Mouse (Mus musculus): ENCODE measurements at regions not wholly inside any gene's neighbourhood (a gene's known extent, or its start where the extent isn't known, plus 50 kb on each side); places are given as distances from the start of the nearest gene placed in this dataset.

DNA sequence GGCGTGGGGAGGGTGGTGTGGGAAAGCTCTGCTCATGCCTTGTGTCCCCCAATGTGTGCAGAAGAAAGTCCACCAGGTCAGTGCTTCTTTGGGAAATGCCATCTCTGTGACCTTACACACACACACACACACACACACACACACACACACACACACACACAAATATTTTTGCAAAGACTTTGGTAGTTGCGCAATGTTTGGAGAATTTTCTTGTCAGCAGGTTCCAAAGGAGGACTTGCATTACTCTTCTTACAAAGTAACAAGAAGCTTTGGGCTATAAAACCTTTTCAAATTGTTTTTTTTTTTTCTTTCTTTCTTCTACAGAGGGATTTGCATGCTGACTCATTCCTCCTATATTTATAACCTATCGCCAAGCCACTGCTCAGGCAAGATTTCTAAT, 59.1 kb upstream of the Npvf start:
- no peak for DNase-seq (ENCODE audit: low spot score)

DNA sequence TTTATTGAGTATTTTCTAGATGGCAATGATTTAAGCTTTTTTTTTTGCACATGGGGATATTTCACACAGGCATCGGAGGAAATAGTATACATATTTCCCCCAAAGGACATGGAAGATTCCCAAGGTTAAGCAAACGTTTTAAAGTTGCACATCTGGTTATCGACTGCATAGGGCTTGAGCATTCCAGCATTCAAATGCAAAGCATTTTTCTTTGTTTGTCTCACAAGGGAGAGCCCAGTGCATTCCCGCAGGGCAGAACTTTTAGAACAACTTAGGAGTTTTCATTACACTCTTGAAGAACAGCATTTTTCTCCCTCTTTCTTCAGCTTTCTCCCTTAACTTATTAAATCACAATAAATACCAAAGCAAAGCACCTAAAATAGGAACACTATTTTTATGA, 64.4 kb upstream of the Npvf start:
- no peak for DNase-seq (ENCODE audit: low spot score)

DNA sequence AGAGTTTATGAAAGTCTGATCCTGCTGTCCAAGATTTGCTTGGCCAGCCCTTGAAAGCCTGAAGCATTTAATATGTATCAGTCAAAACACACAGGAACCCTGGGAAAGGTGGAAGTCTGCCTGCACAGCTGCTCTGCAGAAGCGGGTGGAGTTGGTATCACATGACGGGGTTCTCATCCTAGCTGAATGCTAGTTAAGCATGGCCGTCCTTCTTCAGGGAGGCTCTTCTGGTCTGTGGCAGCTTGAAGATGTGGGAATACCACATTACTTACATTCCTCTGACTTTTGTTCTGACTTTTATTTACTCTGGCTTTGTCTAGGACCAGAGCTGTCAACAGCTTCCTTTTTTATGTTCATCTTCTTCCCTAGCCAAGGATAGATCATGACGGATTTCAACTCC, 66.1 kb upstream of the Npvf start:
- no peak for DNase-seq (ENCODE audit: low spot score)

DNA sequence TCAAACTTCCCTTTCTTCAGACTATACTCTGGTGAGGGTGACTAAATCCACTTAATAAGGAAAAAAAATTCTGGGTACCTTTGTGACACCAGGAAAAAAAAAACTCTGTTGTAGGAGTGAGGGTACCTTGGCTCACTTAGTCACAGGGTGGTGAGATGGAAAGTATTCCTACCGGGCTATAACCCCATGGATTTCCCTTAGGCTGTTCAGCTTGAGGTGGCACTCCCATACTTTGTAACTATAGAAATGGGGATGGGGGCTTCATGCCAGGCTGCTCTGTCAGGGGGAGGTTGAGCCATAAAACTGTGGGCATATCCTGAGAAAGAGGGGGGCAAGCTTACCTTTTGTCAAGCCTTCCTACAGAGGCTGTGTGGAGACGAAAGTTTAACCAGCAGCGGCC, 71.4 kb upstream of the Npvf start:
- no peak for DNase-seq (ENCODE audit: low spot score)

DNA sequence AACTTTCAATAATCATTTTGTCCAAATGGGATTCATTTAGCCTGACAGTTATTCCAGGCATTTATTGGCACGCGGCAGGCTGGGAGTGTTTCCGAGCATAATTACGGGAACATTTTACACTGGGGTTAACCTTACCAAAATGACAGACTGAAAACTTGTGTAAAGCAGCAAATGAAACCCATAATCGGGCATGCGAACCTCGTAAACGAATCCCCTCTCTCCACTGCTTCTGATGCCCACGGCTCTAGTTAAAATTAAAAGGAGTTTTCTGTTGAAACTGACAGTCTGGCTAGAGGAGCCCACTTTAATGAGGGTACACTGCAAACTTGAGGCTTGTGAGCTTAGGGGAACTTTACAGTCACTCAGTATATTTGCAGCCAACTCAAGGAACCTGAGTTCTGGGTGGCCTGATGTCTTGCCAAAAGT, 71.9 kb upstream of the Npvf start:
- no peak for DNase-seq (ENCODE audit: low spot score)

DNA sequence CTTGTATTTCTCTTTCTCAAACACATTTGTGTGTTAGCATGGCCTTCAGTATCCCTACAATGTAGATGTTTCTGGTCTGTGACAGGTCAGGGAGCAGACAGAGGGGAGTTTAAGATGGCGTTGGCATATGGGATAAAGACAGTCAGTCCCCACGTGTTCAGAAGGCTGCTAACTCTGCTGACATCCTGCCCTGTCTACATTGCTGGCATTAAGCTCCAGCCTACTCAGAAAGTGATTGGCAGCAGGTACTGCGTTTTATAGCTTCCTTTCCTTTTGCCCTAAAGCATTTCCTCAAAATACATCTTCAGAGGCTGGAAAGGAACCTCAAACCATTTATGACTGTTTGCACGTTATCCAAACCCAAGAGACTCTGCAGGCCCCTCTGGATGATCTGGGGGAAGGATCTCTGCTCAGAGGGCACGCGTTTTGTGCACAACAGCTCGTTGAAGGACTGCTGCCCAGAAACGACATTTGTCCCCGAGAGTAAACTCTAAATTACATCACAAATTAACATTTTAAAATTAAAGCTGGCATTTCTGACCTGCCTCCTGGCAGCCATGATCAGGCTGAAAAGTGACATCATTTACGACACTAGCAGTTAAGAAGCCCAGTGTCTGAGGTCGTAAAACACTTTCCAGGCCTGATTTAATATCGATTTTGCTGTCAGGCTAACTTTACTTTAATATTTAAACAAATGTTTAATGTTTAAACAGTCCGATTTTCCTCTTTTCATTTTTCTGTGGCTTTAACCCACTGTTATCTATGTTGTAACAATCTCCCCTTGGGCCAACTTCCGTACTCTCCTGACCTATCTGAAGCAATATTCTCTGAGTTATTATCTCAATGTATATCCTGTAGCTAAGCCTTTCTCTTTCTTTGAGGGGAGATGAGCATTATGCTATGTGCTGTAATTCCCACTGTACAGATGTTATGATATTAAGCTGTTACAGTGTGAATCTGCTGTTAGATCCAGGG, 76.8 kb upstream of the Npvf start:
- DNase-seq (ENCODE audit: low spot score): no peak

DNA sequence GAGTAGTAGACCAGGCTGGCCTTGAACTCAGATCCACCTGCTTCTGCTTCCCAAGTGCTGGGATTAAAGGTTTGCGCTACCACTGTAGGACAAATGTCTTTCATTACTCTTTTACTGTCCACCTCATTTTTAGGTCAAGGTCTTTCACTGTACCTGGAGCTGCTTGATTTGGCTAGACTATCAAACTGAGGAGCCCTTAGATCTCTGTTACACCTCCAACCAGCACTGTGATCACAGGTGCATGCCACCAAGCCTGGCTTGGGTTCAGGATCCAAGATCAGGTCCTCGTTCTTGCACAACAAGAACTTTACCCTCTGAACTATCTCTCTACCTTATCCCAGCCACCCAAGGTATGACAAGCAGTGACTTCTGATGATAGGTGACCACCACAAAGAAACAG, 80.5 kb upstream of the Npvf start:
- DNase-seq (ENCODE audit: low spot score): no peak

DNA sequence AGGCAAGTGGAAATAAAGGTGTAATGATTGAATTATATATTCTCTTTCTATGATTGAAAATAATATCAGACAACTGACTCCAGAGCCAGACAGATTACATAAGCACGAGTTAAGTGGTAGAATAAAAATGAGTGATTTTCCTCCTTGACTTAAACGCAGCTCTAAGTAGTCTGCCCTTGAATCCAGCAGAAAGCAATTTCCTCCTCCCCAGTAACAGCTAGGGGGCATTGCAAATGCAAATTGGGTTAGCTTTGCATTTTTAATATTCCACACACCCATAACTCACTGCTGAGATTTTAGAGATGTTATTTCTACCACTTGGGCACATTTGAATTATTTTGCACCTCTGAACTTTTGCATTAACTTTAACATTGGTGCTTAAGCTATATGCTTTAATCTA, 81.6 kb upstream of the Npvf start:
- DNase-seq (ENCODE audit: low spot score): no peak

DNA sequence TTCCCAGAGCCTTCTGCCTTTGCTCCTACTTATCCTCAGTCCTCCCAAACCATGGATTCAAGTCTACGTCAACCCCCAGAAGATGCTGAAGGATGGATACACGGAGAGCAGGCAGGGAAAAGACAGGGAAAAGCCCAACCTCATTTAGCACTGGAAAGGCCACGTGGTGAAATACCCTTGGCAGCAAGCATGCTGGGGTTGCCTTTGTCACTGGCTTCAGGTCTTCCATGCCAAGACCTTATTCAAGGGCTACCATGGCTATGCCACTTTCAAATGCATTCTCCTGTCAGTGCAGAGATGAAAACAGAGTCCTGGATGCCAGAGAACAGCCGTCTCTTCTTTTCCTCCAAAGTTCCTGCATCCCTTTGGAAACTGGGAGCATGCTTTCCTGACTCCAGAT, 87.8 kb upstream of the Npvf start:
- DNase-seq (ENCODE audit: low spot score): no peak

DNA sequence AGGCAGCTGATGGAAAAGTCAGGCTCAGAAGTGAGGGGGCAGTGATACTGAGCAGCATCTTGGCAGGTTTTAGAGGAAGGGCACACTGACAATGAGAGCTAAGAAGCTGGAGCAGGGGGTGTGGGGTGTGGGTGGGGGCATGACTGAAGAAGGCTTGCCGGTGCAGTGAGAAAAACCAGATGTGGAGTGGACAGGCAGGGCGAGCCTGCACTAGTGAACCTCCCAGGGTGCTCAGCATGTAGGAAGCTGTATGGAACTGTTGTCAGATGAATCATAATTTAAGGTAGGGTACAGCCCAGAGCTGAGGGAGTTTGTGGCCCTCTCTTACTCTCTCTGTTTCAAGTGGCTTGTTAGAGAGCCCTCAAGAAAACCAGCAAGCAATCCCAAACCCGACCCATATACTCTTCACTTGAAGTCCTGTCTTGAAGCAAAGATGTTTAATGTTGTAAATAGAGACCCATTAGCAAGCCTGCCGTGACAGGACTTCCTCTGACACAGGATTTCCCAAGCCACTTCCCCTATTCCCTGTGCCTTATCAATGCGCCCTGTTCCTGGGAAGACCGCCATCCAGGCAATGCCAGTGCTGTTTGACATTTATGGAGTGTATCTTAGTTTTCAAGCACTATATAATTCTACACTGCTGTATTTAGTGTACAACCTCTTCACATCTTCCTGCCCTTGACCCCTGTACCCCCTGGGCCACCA, 90.4 kb upstream of the Npvf start:
- DNase-seq (ENCODE audit: low spot score): no peak

DNA sequence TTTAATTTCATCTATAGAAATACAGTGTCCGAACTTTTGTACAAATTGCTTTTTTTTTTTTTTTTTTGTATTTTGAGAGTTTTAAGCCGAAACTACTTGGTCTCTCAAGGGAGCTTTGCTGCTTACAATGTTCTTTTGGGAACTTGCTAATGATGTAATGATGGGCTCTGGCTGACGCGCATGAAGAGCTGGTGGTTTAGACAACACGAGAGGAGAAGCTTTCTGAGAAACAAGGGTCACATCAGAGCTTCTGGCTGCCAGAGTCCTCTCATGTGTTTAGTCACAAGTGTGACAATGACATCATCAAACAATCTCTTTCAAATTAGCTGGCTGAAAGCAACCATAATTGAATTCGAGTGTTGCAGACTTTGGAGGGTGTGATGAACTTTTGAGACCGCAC, 98.9 kb upstream of the Npvf start:
- DNase-seq (ENCODE audit: low spot score): no peak

DNA sequence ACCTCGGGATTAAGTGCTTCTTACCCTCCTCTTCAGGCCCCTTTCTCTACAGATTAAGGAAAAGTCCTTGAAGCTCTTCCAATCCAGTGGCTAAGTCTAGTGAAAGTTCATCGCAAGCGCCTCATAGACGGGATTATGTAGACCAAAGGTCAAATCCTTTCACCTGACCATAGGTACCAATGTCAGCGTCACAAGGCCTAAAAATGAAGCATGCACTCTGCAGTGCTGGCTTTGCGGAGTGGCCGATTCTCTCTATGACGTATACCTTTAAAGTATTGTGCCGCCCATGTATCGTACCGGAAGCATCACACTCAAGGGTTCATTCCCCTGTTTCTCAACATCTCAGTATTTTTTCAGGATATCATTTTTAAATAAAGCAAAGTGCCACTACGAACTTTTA, 100.5 kb upstream of the Npvf start:
- DNase-seq (ENCODE audit: low spot score): no peak

DNA sequence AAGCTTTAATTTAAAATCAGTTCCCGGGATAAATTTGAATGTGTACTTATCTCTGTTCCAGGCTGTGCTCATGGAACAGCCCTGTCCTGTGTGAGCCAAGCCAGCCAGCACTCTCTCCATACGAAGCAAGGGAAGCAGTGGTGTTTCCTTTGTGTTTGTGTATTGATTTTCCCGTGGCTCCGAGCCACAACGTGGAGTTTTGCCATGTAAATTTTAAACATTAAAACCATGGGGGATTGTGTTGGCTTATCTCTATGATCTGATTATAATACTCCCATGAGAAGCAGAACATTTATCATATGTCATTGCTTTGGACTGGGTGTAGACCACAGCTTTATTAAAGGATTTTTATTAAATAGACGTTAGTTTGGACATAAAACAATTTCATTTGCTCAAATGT, 106.1 kb upstream of the Npvf start:
- no peak for DNase-seq (ENCODE audit: low spot score)

DNA sequence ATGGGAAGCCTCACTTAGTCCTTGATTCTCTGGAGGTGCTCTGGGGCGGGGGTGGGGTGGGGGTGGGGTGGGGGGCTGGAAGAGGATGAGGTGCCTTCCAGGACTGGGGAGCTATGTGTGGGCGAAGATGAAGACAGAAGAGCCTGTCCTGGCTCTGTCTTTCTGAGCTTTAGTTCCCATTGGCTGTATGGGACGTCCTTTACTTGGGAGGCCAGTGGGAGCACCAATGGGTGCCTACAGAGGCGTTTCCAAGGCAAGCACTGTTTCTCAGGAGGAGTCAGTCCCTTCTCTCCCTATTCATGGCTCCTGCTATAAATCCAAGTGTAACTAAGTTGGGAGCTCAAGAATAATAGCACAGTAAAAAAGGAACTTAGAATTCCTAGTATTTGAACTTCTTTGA, 108.9 kb upstream of the Npvf start:
- DNase-seq (ENCODE audit: low spot score): no peak

DNA sequence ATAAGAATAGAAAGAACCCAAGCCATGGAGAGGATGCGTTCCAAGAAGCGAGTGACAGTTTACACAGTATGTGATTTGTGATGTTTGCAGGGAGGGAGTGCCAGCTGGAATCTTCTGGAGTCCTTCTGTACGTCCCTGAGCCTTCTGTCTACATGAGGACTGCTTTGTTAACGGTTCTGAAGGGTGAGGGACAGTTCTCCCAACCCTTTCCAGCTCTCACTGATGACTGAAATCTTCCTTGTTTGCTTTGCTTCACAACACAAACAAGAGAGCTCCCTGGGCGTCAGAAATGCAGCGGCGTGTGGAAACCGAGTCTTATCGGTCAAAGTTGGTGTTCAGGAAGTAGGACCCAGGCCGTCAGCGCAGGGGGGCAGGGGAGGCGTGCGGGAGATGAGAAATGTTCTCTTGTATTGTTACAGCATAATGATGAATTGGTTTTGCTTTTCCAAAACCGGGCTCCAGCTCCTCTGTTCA, 112.2 kb upstream of the Npvf start:
- no peak for DNase-seq (ENCODE audit: low spot score)

DNA sequence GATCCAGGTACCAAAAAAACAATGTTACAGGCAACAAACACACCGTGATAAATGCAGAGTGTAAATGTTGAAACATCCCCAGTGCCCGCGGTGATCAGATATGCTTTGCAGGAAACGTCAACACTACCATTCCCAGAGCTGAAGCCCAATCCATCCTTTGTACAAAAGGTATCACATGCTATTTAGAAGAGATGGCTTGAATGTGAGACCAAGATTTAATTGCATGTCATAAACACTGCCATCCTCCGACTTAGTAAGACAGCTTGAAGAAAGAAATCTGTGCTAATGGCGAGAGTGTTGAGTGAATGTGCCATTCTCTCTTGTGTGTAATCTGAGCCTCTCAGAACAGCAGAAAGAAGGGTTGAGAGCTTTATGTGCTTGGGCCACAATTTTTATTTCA, 112.9 kb upstream of the Npvf start:
- DNase-seq (ENCODE audit: low spot score): no peak

DNA sequence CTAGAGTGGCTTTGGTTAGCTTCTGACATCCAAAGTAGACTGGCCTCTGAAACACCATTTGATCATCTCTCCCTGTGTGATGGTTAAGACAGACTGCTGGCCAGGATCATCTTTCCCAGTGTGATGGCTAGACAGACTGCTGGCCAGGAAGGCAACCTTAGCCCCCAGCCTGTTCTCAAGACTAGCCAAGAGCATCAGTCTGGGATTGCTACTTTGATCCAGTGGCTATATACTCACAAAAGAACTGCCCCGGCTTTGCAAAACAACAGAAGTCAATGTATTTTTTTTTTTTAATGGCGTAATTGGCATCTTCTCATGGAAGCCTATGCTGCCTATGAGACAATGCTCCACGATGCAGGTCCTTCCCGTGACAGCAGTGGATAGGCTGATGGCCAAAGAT, 113.6 kb upstream of the Npvf start:
- no peak for DNase-seq (ENCODE audit: low spot score)

DNA sequence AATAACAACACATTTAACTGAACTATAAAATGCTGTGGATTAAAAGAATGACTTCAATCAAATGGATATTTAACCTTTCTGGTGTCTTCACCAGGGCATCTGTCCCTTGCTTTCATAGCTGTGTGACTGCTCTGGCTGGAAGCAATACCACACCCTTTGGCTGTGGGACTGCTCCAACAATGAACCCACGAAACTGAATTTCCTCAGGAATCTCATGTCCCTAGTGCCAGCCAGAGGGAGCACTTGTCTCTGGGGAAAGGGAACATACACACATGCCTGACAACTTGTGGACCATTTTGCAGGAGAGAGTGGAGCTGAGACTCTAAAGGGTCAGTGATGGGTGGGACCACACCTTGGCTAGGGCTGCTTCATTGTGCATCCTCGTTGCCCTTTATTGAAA, 114.9 kb upstream of the Npvf start:
- no peak for DNase-seq (ENCODE audit: low spot score)

DNA sequence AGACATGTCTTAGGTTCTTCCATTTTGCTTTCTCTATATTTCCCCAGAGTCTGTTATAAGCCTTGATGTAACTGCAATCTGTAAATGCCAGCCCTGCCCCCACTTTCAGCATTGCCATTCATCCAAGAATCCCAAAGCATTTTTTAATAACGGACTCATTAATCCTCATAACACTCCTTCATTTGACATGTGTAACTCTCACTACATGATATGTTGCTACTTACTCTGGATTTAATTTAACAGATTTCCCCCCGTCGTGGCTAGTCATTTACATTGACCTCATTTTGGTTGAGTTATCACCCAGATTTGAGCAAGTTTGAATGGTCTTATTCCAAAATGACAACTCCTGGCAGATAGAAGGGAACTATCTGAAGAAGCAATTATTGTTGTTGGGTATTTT, 116.2 kb upstream of the Npvf start:
- DNase-seq (ENCODE audit: low spot score): no peak

DNA sequence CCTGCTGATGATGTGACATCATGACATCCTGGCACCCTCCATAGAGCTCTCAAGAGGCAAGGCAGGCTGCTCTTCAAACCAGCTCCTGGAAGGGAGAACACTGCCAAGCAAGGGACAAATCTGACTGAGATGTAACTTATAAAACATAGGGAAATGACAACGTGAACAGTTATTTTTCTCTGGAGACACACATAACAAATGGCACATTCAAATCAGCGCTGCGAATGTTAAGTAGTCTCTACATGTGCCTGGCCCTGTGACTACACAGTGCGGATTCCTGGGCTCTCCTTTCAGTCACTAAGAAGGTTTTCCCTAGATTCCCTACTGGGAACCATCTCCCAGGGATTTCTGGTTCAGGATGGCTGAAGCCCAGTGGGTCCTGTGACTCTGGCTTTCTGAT, 121.4 kb upstream of the Npvf start:
- DNase-seq (ENCODE audit: low spot score): no peak

DNA sequence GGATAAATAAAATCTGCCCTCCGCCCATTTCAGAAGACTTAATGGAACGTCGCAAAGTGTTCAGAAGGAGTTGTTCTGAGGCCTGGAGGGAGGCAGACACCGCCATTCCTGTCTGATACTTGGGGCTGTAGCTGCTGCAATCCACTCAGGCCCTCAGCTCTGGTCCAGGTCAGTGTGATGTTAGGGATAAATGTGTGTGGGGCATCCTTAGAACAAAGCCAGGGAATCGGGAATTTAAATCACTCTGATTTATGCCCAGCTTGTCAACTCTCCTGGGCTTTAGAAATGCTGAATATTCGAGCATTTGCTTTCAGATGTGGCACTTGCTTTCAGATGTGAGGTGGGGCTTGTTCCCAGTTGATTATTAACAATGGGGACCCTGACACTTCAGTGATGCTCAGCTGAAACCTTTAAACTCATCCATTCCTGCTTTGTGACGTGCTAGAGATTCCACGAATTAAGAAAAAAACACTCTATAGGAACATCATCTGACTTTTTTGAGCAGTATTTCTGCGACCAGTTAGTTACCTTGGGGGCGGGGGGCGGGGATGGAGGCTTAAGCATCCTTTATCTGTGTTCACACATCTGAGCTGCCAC, 122.1 kb upstream of the Npvf start:
- no peak for DNase-seq (ENCODE audit: low spot score)

DNA sequence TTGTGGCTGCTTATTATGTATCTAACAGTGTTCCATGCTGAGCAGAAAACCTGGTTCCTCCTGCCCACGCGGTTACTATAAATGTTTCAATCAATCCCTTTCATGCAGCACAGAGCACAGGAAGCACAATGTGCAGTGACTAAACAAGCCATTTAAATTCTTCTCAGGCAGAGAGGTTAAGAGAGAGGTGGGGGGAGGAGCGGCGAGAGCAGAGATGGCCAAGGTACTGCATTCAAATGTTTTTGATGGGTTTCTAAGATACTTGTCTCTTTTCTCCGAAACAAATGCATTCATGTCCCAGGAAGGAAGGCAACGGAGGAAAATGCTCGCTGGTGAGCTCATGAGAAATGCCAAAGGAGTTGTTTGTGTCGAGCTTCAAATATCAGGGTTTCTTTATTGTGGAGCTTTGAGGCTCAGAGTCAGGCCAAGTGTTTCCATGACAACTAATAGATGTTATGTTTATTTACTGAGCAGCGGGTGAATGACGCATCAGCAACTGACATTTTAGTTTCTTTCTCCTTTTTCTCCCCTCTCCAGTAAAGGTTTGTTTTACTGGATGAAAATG, 122.8 kb upstream of the Npvf start:
- peak; percentile 59 for DNase-seq (ENCODE audit: low spot score)

DNA sequence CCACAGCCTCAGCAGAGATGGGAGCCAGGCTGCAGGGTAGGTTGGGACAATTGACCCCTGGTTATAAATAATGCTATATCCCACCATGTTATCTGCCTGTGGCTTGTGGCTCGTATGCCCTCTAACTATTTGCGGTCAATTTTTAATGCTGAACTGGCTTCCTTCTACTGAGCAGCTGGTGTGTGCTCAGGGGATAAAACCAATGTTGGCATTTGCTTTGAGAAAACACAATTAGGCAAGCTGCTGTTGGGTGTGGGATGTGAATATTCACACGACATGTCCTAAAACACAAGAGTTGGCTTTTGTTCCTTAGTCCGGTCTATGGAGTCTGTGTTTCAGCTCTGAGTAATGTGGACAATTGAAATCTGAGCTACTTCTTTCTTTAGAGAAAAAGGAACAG, 123.6 kb upstream of the Npvf start:
- no peak for DNase-seq (ENCODE audit: low spot score)
